Mouse (Mus musculus) heart, adult 2 months (tissue): ENCODE measurements at regions not wholly inside any gene's neighbourhood (a gene's known extent, or its start where the extent isn't known, plus 50 kb on each side); places are given as distances from the start of the nearest gene placed in this dataset.
A peak's percentile ranks its signal among the peaks of the same experiment; 100 is the strongest.

Experiments
- DNase-seq, 2 experiments: peaks; one replicate each; pipeline ENCODE4 v3.0.0; 2021
- H3K27ac ChIP-seq: fragments of 200-600 bp; 2 replicates; pipeline ENCODE4 v1.8.1; 2022
- H3K27me3 ChIP-seq: fragments of 200-500 bp; 2 replicates; pipeline ENCODE4 v1.6.1; 2012; ENCODE audit warnings: mild to moderate bottlenecking, low read length, inconsistent platforms, mixed read lengths; ENCODE audit not compliant: control insufficient read depth, insufficient read depth
- H3K36me3 ChIP-seq: fragments of 200-500 bp; 2 replicates; pipeline ENCODE4 v1.6.1; 2012; ENCODE audit warnings: low read length, inconsistent platforms; ENCODE audit not compliant: control insufficient read depth, insufficient read depth
- H3K4me1 ChIP-seq: fragments of 200-500 bp; 2 replicates; pipeline ENCODE4 v1.6.1; 2011; ENCODE audit warnings: low read length; ENCODE audit not compliant: control insufficient read depth, insufficient read depth
- H3K4me3 ChIP-seq: fragments of 200-600 bp; 2 replicates; pipeline ENCODE4 v1.8.1; 2022
- H3K79me2 ChIP-seq: fragments of 200-500 bp; replicated peaks from 2 replicates; pipeline ENCODE4 v1.6.1; 2012; ENCODE audit warnings: mild to moderate bottlenecking, inconsistent platforms, low read length, moderate library complexity, mixed read lengths; ENCODE audit not compliant: control insufficient read depth, insufficient read depth
- H3K9ac ChIP-seq: fragments of 200-500 bp; 2 replicates; pipeline ENCODE4 v1.6.1; 2012; ENCODE audit warnings: low read depth, mild to moderate bottlenecking, control low read depth, inconsistent platforms, low read length, mixed read lengths
- CTCF ChIP-seq: fragments of 200-600 bp; IDR thresholded peaks from 2 replicates; pipeline ENCODE4 v1.8.1; 2022; ENCODE audit warnings: antibody characterized with exemption, mild to moderate bottlenecking, moderate library complexity
- EP300 ChIP-seq: fragments of 200-500 bp; IDR thresholded peaks from 2 replicates; pipeline ENCODE4 v1.6.1; 2011; ENCODE audit warnings: low read depth, low read length, control low read depth; ENCODE audit not compliant: insufficient read depth
- POLR2A ChIP-seq: fragments of 200-500 bp; IDR thresholded peaks from 2 replicates; pipeline ENCODE4 v1.6.1; 2011; ENCODE audit warnings: mild to moderate bottlenecking, low read depth, low read length, control low read depth; ENCODE audit not compliant: insufficient read depth
- WGBS: fragments of 180-500 bp; shearing (Covaris S2); methylation state at CpG from one replicate; pipeline ENCODE4 v1.1.7; 2018; 5-methylcytosine and 5-hydroxymethylcytosine counted together
- intact Hi-C: fragments of 180-260 bp; cut with DNase I; formaldehyde crosslinking; loops from one replicate; pipeline ENCODE4 v1.15.1; 2025

- DNase-seq, result no peak
- WGBS, result 31% methylated on average over 5 of the region's 5 CpGs
- Histone ChIP-seq H3K4me3 (no peak overlapping the region), H3K79me2 (no peaks in the 10 kb centered on the region), H3K27me3 (no peaks in the 10 kb centered on the region), H3K27ac (no peak overlapping the region), H3K9ac (no peak overlapping the region), H3K36me3 (no peaks in the 10 kb centered on the region), H3K4me1 (no peaks in the 10 kb centered on the region)
- no peak for TF ChIP-seq CTCF
- TF ChIP-seq EP300, result no peak
- no peak for TF ChIP-seq POLR2A
- intact Hi-C loops, result loop anchor here (5.0 kb wide), 1 partner anchor 57 kb away; no protein-coding TSS in a partner anchor
These were observed 53.8 kb upstream of the Phc1 start for GRCm38 (mm10) chr6:122394160-122394559.

DNA sequence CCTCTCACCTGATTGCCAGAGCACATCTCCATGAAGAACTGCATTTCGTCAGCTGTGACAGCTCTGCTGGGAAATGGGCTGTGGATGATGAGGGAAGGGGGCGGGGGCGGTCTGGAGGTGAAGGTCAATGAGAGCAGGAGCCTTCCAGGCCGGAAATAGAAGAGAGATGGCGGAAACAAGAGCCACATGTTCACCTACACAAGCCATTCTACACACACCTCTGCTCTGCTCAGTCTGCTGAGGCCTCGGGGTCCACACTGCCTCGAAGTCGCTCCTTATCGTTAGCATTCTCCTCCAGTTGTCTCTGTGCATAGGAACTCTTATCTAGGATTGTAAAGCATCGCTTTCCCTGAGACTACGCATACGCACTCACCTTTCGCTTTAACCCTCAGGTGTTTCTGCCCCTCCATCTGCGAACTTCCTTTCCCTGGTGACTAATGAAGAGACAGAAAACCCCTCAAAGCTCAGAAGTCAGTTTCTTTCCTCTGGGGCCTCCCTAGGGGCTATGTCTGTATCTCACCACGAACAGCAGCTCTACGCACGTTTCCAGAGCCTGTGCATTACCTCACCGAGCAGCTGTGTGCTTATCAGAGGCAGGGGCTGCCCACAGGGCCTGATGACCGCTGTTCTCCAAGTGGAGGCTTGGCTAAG lies 53.0 kb upstream of the Phc1 start:
- Histone ChIP-seq H3K9ac (no peak overlapping the region), H3K27ac (no peak overlapping the region), H3K4me3 (no peak overlapping the region)

GRCm38 (mm10) chr6:122391725-122392667 lies 51.6 kb upstream of the Phc1 start:
- 28% methylated on average over 29 of the region's 29 CpGs for WGBS
- H3K9ac ChIP-seq, result no peak overlapping the region
- TF ChIP-seq POLR2A (no peak), CTCF (peak; percentile 81), EP300 (peak; percentile 42; the same call in 1 of the 2 replicates)
- H3K4me3 ChIP-seq, result no peak overlapping the region
- no peaks in the 10 kb centered on the region for H3K4me1 ChIP-seq
- H3K36me3 ChIP-seq, result no peaks in the 10 kb centered on the region
- H3K79me2 ChIP-seq, result no peaks in the 10 kb centered on the region
- H3K27me3 ChIP-seq, result no peaks in the 10 kb centered on the region
- H3K27ac ChIP-seq, result no peak overlapping the region
- intact Hi-C loops, result loop anchor here (2.0 to 5.0 kb wide), 2 partner anchors 55 to 133 kb away; no protein-coding TSS in a partner anchor
- peak; percentile 36 to 70 for DNase-seq

More for the DNA sequence above, 53.0 kb upstream of the Phc1 start:
- intact Hi-C loops, result loop anchor here (2.0 to 5.0 kb wide), 2 partner anchors 56 to 135 kb away; no protein-coding TSS in a partner anchor
- 27% methylated on average over 19 of the region's 19 CpGs for WGBS
- no peaks in the 10 kb centered on the region for H3K27me3 ChIP-seq
- H3K4me1 ChIP-seq, result no peaks in the 10 kb centered on the region
- no peak for TF ChIP-seq EP300
- no peak for TF ChIP-seq POLR2A
- no peak for TF ChIP-seq CTCF
- no peaks in the 10 kb centered on the region for H3K79me2 ChIP-seq
- H3K36me3 ChIP-seq, result no peaks in the 10 kb centered on the region
- DNase-seq, result no peak

DNA sequence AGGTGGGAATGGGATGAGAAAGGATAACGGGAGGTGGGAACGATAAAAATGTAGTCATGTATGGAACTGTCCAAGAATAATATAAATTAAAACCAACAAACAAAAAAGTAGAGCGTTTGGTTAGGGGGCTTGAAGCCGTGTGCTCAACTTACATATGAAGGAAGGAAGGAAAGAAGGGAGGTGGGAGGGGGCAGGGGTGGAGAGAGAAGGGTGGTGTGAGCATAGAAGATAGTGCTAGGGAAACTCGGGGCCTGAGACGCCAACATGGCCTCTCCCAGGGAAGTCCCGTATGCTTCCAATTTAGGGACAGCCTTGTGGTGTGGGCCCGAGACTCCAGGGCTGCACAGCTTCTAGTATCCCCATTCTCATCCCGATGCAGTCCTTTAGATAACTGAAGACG lies 50.8 kb upstream of the Phc1 start:
- H3K27me3 ChIP-seq, result no peaks in the 10 kb centered on the region
- DNase-seq, result no peak
- intact Hi-C loops, result loop anchor here (5.0 kb wide), 1 partner anchor 54 kb away; no protein-coding TSS in a partner anchor
- H3K9ac ChIP-seq, result no peak overlapping the region
- no peaks in the 10 kb centered on the region for H3K36me3 ChIP-seq
- TF ChIP-seq POLR2A, result no peak
- no peak overlapping the region for H3K27ac ChIP-seq
- WGBS, result 57% methylated on average over 10 of the region's 10 CpGs
- no peak overlapping the region for H3K4me3 ChIP-seq
- no peaks in the 10 kb centered on the region for H3K79me2 ChIP-seq
- no peaks in the 10 kb centered on the region for H3K4me1 ChIP-seq

DNA sequence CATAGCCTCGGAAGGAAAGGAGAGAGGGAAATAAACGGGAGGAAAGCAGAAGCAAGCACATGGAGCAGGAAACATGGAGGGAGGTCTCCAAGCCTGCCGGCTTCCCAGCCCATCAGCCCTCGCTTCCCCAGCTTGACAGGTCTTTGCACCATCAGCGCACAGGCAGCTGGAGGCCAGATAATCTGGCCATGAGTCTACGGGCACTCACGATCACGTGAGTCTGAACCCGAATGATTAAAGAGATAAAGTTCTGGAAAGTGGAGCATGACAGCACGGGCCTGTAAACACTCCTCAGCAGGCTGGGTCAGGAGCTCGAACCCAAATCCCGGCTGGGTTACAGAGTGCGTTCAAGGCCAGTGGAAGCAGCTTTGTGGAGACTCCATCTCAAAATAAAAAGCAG lies 50.4 kb upstream of the Phc1 start:
- H3K9ac ChIP-seq, result no peak overlapping the region
- no peaks in the 10 kb centered on the region for H3K36me3 ChIP-seq
- H3K79me2 ChIP-seq, result no peaks in the 10 kb centered on the region
- TF ChIP-seq CTCF (no peak), EP300 (no peak), POLR2A (no peak)
- no peak overlapping the region for H3K27ac ChIP-seq
- H3K4me3 ChIP-seq, result no peak overlapping the region
- H3K27me3 ChIP-seq, result no peaks in the 10 kb centered on the region; the same call in 1 of the 2 replicates
- intact Hi-C loops, result loop anchor here (5.0 kb wide), 1 partner anchor 53 kb away; no protein-coding TSS in a partner anchor
- H3K4me1 ChIP-seq, result no peaks in the 10 kb centered on the region
- WGBS, result 49% methylated on average over 13 of the region's 13 CpGs
- DNase-seq, result no peak
